Comparison of ENCODE assay signal across 9 mouse cellular contexts in genomic region chr10:34018746-34019301, GRCm38 (mm10). TPM values are rescaled to one million over a fixed set of nuclear protein-coding genes. Genes with fewer than 3 reads are reported as not detected.
DNase-seq lines count a peak whose midpoint lies in the region; ATAC-seq and TF ChIP-seq lines count a peak whose summit lies in the region.
"Had no signal": no experiment of that assay in that cellular context is flagged by ENCODE, and none has a peak within 500 bp of the region (broad histone marks: within the 10 kb centered on the region; RNA-seq: fewer than 3 reads in every experiment).

No protein-coding gene starts in this region.

- WGBS in heart, embryonic 16.5 days = under 1% methylated on average over 21 of the region's 21 CpGs
- WGBS in forebrain, embryonic 13.5 days = 1% methylated on average over 21 of the region's 21 CpGs
- WGBS in liver, embryonic 11.5 days = under 1% methylated on average over 21 of the region's 21 CpGs

- no peaks in the 10 kb centered on the region; the same call in 1 of the 2 replicates for H3K36me3 ChIP-seq in heart, embryonic 16.5 days (ENCODE audit: control insufficient read depth, insufficient read depth)
- H3K36me3 ChIP-seq in C2C12 (ENCODE audit: control insufficient read depth, insufficient read depth) = peaks cover 24% of the 10 kb centered on the region
- no peaks in the 10 kb centered on the region for H3K36me3 ChIP-seq in forebrain, embryonic 13.5 days (ENCODE audit: poor library complexity, severe bottlenecking)
- no peaks in the 10 kb centered on the region; the same call in 1 of the 2 replicates for H3K36me3 ChIP-seq in liver, embryonic 11.5 days (ENCODE audit: control insufficient read depth, insufficient read depth, low read length)

- intact Hi-C loops in heart, postnatal 36 days (cut with DNase I) = loop anchor here (2.0 to 10.0 kb wide), 2 partner anchors 264 to 396 kb away; partner anchors contain the start of genes Nt5dc1 and Tspyl1

- H3K79me2 ChIP-seq in C2C12 (ENCODE audit: control insufficient read depth, insufficient read depth) = peaks cover 55% of the 10 kb centered on the region

- H3K4me3 ChIP-seq in heart, embryonic 16.5 days (ENCODE audit: low read length) = peak overlapping the region; percentile 94
- peak overlapping the region; percentile 96 for H3K4me3 ChIP-seq in C2C12 (ENCODE audit: insufficient read depth, poor library complexity, severe bottlenecking)
- H3K4me3 ChIP-seq in forebrain, embryonic 13.5 days = peak overlapping the region; percentile 75
- peak overlapping the region; percentile 89 for H3K4me3 ChIP-seq in liver, embryonic 11.5 days (ENCODE audit: low read depth, low read length)

- H3K27ac ChIP-seq in heart, embryonic 16.5 days (ENCODE audit: low read length) = peak overlapping the region; percentile 97
- H3K27ac ChIP-seq in forebrain, embryonic 13.5 days = peak overlapping the region; percentile 88
- peak overlapping the region; percentile 94 for H3K27ac ChIP-seq in liver, embryonic 11.5 days (ENCODE audit: low read depth, low read length)

- no peak for TF ChIP-seq CTCF in C2C12 (IDR thresholded peaks at IDR 0.05; ENCODE audit: control insufficient read depth, insufficient read depth, insufficient read length)

- H3K27me3 ChIP-seq in heart, embryonic 16.5 days (ENCODE audit: control insufficient read depth, insufficient read depth, low read length) = no peaks in the 10 kb centered on the region
- no peaks in the 10 kb centered on the region for H3K27me3 ChIP-seq in C2C12 (ENCODE audit: control insufficient read depth, insufficient read depth, insufficient read length)
- no peaks in the 10 kb centered on the region for H3K27me3 ChIP-seq in forebrain, embryonic 13.5 days
- no peaks in the 10 kb centered on the region for H3K27me3 ChIP-seq in liver, embryonic 11.5 days (replicated peaks; ENCODE audit: control insufficient read depth, insufficient read depth, low read length)

- peak overlapping the region; percentile 92 for H3K9ac ChIP-seq in heart, embryonic 16.5 days (ENCODE audit: low read length)
- peak overlapping the region; percentile 93 for H3K9ac ChIP-seq in forebrain, embryonic 13.5 days
- peak overlapping the region; percentile 88 for H3K9ac ChIP-seq in liver, embryonic 11.5 days (ENCODE audit: low read depth, low read length)

- H3K4me1 ChIP-seq in heart, embryonic 16.5 days (ENCODE audit: control insufficient read depth, insufficient read depth, low read length) = peaks cover 16% of the 10 kb centered on the region
- H3K4me1 ChIP-seq in forebrain, embryonic 13.5 days = peaks cover 20% of the 10 kb centered on the region
- peaks cover 12% of the 10 kb centered on the region for H3K4me1 ChIP-seq in liver, embryonic 11.5 days (replicated peaks; ENCODE audit: control insufficient read depth, insufficient read depth, low read length)

- H3K4me2 ChIP-seq in heart, embryonic 16.5 days (ENCODE audit: low read depth, low read length) = peak overlapping the region; percentile 77
- H3K4me2 ChIP-seq in forebrain, embryonic 13.5 days = peak overlapping the region; percentile 72
- H3K4me2 ChIP-seq in liver, embryonic 11.5 days = peak overlapping the region; percentile 70

- H3K9me3 ChIP-seq in heart, embryonic 16.5 days (replicated peaks; ENCODE audit: control insufficient read depth, low read length) = no peaks in the 10 kb centered on the region
- no peaks in the 10 kb centered on the region for H3K9me3 ChIP-seq in forebrain, embryonic 13.5 days (replicated peaks)
- no peaks in the 10 kb centered on the region for H3K9me3 ChIP-seq in liver, embryonic 11.5 days (ENCODE audit: control insufficient read depth, low read length)

- no peak for DNase-seq in heart, postnatal 36 days
- peak; percentile 61 for DNase-seq in MN1 (ENCODE audit: low spot score)
- no peak for DNase-seq in liver, embryonic 11.5 days (ENCODE audit: low spot score)
- DNase-seq in retina, postnatal 7 days (ENCODE audit: low read depth, low spot score) = peak; percentile 13
- DNase-seq in adrenal gland, adult (ENCODE audit: inconsistent age in 2 of 2, low spot score in 1 of 2) = no peak

- H3K79me3 ChIP-seq in C2C12 (ENCODE audit: low read depth) = peaks cover 53% of the 10 kb centered on the region

- ATAC-seq in heart, embryonic 16.5 days (replicated peaks; ENCODE audit: extremely low read depth, insufficient read depth, low FRiP score) = no peak
- no peak; the same call in 1 of the 2 replicates for ATAC-seq in forebrain, embryonic 13.5 days
- ATAC-seq in liver, embryonic 11.5 days (replicated peaks; ENCODE audit: low FRiP score) = no peak

- H3ac ChIP-seq in C2C12 (ENCODE audit: control insufficient read depth, insufficient read length, low read depth) = peak overlapping the region; percentile 89

TF ChIP-seq in C2C12, 6 proteins besides CTCF, POLR2A, EP300 and RAD21:
- no peak for TF ChIP-seq USF1 (IDR thresholded peaks at IDR 0.05; ENCODE audit: low read depth)

RNA-seq across cellular contexts. Expression of gene Rwdd1, which starts 0.6 kb away (rescaled TPM):
- polyA plus RNA-seq in heart, embryonic 16.5 days (2015; fragmentation: Nextera tagmentation; extraction: Ambion mirVana) = 89.5 and 94.5 TPM in 2 replicates
- 100 to 1,000 TPM; 121 to 129 TPM for total RNA-seq in heart, postnatal 36 days (2021)
- 114 TPM for polyA plus RNA-seq in C2C12 (2012; fragmentation: generic; extraction: Trizol)
- 144 and 170 TPM in 2 replicates for polyA plus RNA-seq in forebrain, embryonic 13.5 days (2015; fragmentation: Nextera tagmentation; extraction: Ambion mirVana)
- polyA plus RNA-seq in liver, embryonic 11.5 days (2014; fragmentation: Nextera tagmentation; extraction: Ambion mirVana) = 136 and 139 TPM in 2 replicates

RNA-seq across cellular contexts. Expression of gene Trappc3l, which starts 18.6 kb away (rescaled TPM):
- polyA plus RNA-seq in heart, embryonic 16.5 days (2015; fragmentation: Nextera tagmentation; extraction: Ambion mirVana) = not detected in 2 replicates
- not detected for total RNA-seq in heart, postnatal 36 days (2021)
- polyA plus RNA-seq in C2C12 (2012; fragmentation: generic; extraction: Trizol) = not detected
- not detected in 2 replicates for polyA plus RNA-seq in forebrain, embryonic 13.5 days (2015; fragmentation: Nextera tagmentation; extraction: Ambion mirVana)
- not detected in 2 replicates for polyA plus RNA-seq in liver, embryonic 11.5 days (2014; fragmentation: Nextera tagmentation; extraction: Ambion mirVana)
- total RNA-seq: gastrocnemius, postnatal 36 days had no signal

RNA-seq across cellular contexts. Expression of gene Calhm4, which starts 25.3 kb away (rescaled TPM):
- polyA plus RNA-seq in heart, embryonic 16.5 days (2015; fragmentation: Nextera tagmentation; extraction: Ambion mirVana) = not detected in 2 replicates
- not detected for total RNA-seq in heart, postnatal 36 days (2021)
- polyA plus RNA-seq in C2C12 (2012; fragmentation: generic; extraction: Trizol) = not detected
- not detected in 2 replicates for polyA plus RNA-seq in forebrain, embryonic 13.5 days (2015; fragmentation: Nextera tagmentation; extraction: Ambion mirVana)
- 0.05 TPM in 1 of 2 replicates, not detected in the other for polyA plus RNA-seq in liver, embryonic 11.5 days (2014; fragmentation: Nextera tagmentation; extraction: Ambion mirVana)
- total RNA-seq: gastrocnemius, postnatal 36 days had no signal

Comparison
In these comparisons a context has a peak if more than half of its experiments do, and no peak if none do; other contexts are left out.
1. DNase-seq: peak in MN1 (single experiment) and retina, postnatal 7 days (single experiment); none in heart, postnatal 36 days (0 of 2), liver, embryonic 11.5 days (single experiment) and adrenal gland, adult (0 of 2).
2. Peak in every context shown above with its lines, with median percentiles within 50 percentile points of each other: H3K27ac ChIP-seq, H3K4me2 ChIP-seq, H3K4me3 ChIP-seq and H3K9ac ChIP-seq.